Mouse (Mus musculus) MEL (cell line): ENCODE data around the gene Usf1.

Experiments used
- MAFK ChIP-seq: IDR thresholded peaks from 2 replicates; pipeline ENCODE4 v1.6.1; 2011; ENCODE audit warnings: low read depth, mild to moderate bottlenecking, low read length, improper control_type of control experiment, borderline replicate concordance
- ZKSCAN1 ChIP-seq: IDR thresholded peaks from 2 replicates; pipeline ENCODE4 v1.6.1; 2012; ENCODE audit warnings: low read depth, mild to moderate bottlenecking, inconsistent platforms, low read length, improper control_type of control experiment, moderate library complexity

- no peak for TF ChIP-seq MAFK
- TF ChIP-seq ZKSCAN1 = no peak
These were observed 2.5 kb downstream of the Usf1 start for GRCm38 (mm10) chr1:171413608-171414007.
